Mouse (Mus musculus): ENCODE measurements around the gene Adra1d. TPM values are rescaled to one million over a fixed set of nuclear protein-coding genes. Genes with fewer than 3 reads are reported as not detected.

Gene Adra1d
- 0.73 and 0.82 TPM in 2 replicates for polyA plus RNA-seq (2015; fragmentation: Nextera tagmentation; extraction: Ambion mirVana)

DNA sequence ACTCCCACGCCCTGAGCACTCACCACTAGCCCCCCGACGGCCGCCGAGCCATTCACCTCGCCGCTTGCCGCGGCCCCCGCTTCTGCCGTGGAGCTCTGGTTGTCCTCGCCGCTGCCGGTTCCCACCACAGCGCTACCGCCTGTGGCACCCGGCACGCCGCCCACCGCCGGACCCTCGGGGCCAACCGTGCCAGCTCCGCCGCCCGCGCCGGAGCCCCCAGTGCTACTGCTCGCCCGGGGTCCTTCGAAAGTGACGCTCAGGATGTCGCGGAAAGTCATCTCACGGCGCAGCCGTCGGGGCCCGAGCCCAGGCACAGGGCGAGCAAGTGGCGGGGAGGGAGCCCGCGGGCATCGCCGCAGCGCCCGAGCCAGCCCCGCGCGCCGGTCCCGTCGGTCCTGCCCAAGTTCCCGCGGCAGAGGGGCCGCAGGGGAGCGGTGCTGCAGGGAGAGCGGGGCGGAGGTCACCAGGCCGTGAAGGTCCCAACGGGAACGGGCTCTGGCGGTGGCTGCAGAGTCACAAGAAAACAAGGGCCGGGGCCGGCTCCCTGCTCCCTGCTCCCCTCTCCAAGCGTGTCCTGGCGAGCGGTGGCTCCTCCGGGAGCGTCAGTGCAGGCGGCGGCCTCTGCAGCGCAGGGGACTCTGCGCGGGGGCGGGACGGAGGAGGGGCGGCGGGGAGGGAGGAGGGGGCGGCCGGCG lies at the start of gene Adra1d:
Gene Adra1d, minus strand, starts transcription at position 393 of the 695 bp plus-strand sequence.

Other genes starting within 250 kb of the Adra1d start
- 1.6 and 2.1 TPM in 2 replicates for gene Rnf24, start 209.4 kb downstream of the Adra1d start, polyA plus RNA-seq (2015; fragmentation: Nextera tagmentation; extraction: Ambion mirVana)
- gene Smox, start 70.8 kb downstream of the Adra1d start, polyA plus RNA-seq (2015; fragmentation: Nextera tagmentation; extraction: Ambion mirVana), result 15.3 and 17.0 TPM in 2 replicates